Mouse (Mus musculus) erythroblast, embryonic 14.5 days (primary cell): ENCODE data around the gene Sumo2. TPM values are rescaled to one million over a fixed set of nuclear protein-coding genes. Genes with fewer than 3 reads are reported as not detected.

ENCODE experiments used
- H3K27me3 ChIP-seq: 2 replicates; pipeline ENCODE4 v1.6.1; 2012; ENCODE audit warnings: inconsistent platforms; ENCODE audit not compliant: control insufficient read depth
- H3K36me3 ChIP-seq: 2 replicates; pipeline ENCODE4 v1.6.1; 2012; ENCODE audit warnings: mild to moderate bottlenecking, inconsistent platforms; ENCODE audit not compliant: control insufficient read depth
- H3K4me1 ChIP-seq: 2 replicates; pipeline ENCODE4 v1.6.1; 2012; ENCODE audit warnings: inconsistent platforms; ENCODE audit not compliant: control insufficient read depth
- H3K4me3 ChIP-seq: replicated peaks from 2 replicates; pipeline ENCODE3; 2012; ENCODE audit warnings: moderate library complexity, mild to moderate bottlenecking, inconsistent platforms
- H3K9me3 ChIP-seq: 2 replicates; pipeline ENCODE4 v1.6.1; 2012; ENCODE audit warnings: low read length, inconsistent platforms, mixed read lengths; ENCODE audit not compliant: control insufficient read depth
- GATA1 ChIP-seq: IDR thresholded peaks from 2 replicates; pipeline ENCODE4 v1.6.1; 2012; ENCODE audit warnings: low read length, inconsistent platforms, mixed read lengths
- TAL1 ChIP-seq: IDR thresholded peaks from 3 replicates; pipeline ENCODE4 v1.6.1; 2012; ENCODE audit warnings: low read length, inconsistent platforms, mixed read lengths
- polyA plus RNA-seq: library from polyadenylated mRNA; stranded (reverse); fragments of >175 nt; gene quantifications from 2 replicates; pipeline ENCODE4 v1.2.3, GENCODE M21; 2012

Sumo2 gene
- polyA plus RNA-seq, 1 experiment = 31.3 TPM

- peaks cover 31% of the 10 kb centered on the region for H3K36me3 ChIP-seq
- no peaks in the 10 kb centered on the region for H3K27me3 ChIP-seq
- H3K4me1 ChIP-seq = peaks cover 39% of the 10 kb centered on the region
- peak overlapping the region; percentile 87 for H3K4me3 ChIP-seq
- no peaks in the 10 kb centered on the region for H3K9me3 ChIP-seq
- no peak for TF ChIP-seq GATA1
- no peak for TF ChIP-seq TAL1
Measured at GRCm38 (mm10) chr11:115492387-115492786, 43.7 kb downstream of the Sumo2 start.

- Histone ChIP-seq H3K4me3 (peak within 1 kb of the TSS; percentile 87), H3K36me3 (peaks cover 24% of the 10 kb centered on the region), H3K9me3 (no peaks in the 10 kb centered on the region), H3K4me1 (peaks cover 39% of the 10 kb centered on the region), H3K27me3 (no peaks in the 10 kb centered on the region)
- TF ChIP-seq GATA1 (no peak), TAL1 (no peak)
Measured at GRCm38 (mm10) chr11:115491356-115492083, 44.6 kb downstream of the Sumo2 start, which contains the start of gene Nt5c. Gene Nt5c (minus strand): TSS chr11:115491862.

- Histone ChIP-seq H3K36me3 (peaks cover 26% of the 10 kb centered on the region), H3K4me3 (peak overlapping the region; percentile 87)
- TF ChIP-seq TAL1 = no peak
- TF ChIP-seq GATA1 = no peak
Measured at GRCm38 (mm10) chr11:115490441-115491355, 45.4 kb downstream of the Sumo2 start.

GRCm38 (mm10) chr11:115488551-115489104 is 47.4 kb downstream of the Sumo2 start:
- Histone ChIP-seq H3K4me3 (no peak overlapping the region), H3K4me1 (peaks cover 37% of the 10 kb centered on the region), H3K27me3 (no peaks in the 10 kb centered on the region), H3K36me3 (peaks cover 29% of the 10 kb centered on the region), H3K9me3 (no peaks in the 10 kb centered on the region)
- TF ChIP-seq GATA1 = no peak
- TF ChIP-seq TAL1 = no peak

More at GRCm38 (mm10) chr11:115490441-115491355, 45.4 kb downstream of the Sumo2 start:
- Histone ChIP-seq H3K4me1 (peaks cover 39% of the 10 kb centered on the region), H3K27me3 (no peaks in the 10 kb centered on the region), H3K9me3 (no peaks in the 10 kb centered on the region)

GRCm38 (mm10) chr11:115485155-115485554 is 50.9 kb downstream of the Sumo2 start:
- Histone ChIP-seq H3K27me3 (no peaks in the 10 kb centered on the region), H3K4me3 (no peak overlapping the region), H3K4me1 (peaks cover 9% of the 10 kb centered on the region), H3K36me3 (peaks cover 27% of the 10 kb centered on the region), H3K9me3 (no peaks in the 10 kb centered on the region)
- TF ChIP-seq GATA1 = no peak

- Histone ChIP-seq H3K4me3 (no peak overlapping the region), H3K36me3 (peaks cover 17% of the 10 kb centered on the region), H3K4me1 (peaks cover 7% of the 10 kb centered on the region), H3K27me3 (no peaks in the 10 kb centered on the region), H3K9me3 (no peaks in the 10 kb centered on the region)
- TF ChIP-seq TAL1 (no peak), GATA1 (no peak)
Measured at GRCm38 (mm10) chr11:115483726-115484125, 52.4 kb downstream of the Sumo2 start.

- no peaks in the 10 kb centered on the region for H3K9me3 ChIP-seq
- no peak for TF ChIP-seq TAL1
- TF ChIP-seq GATA1 = no peak
- H3K27me3 ChIP-seq = no peaks in the 10 kb centered on the region
- H3K4me1 ChIP-seq = peaks cover 7% of the 10 kb centered on the region
- no peak overlapping the region for H3K4me3 ChIP-seq
- peaks cover 14% of the 10 kb centered on the region for H3K36me3 ChIP-seq
Measured at GRCm38 (mm10) chr11:115483278-115483677, 52.8 kb downstream of the Sumo2 start.

GRCm38 (mm10) chr11:115481553-115482259 is 54.4 kb downstream of the Sumo2 start:
- no peaks in the 10 kb centered on the region for H3K9me3 ChIP-seq
- TF ChIP-seq TAL1 = no peak
- TF ChIP-seq GATA1 = no peak
- H3K36me3 ChIP-seq = peaks cover 14% of the 10 kb centered on the region
- peaks cover 15% of the 10 kb centered on the region for H3K4me1 ChIP-seq
- H3K4me3 ChIP-seq = no peak overlapping the region
- H3K27me3 ChIP-seq = no peaks in the 10 kb centered on the region
